Mouse (Mus musculus) kidney, postnatal 36 days (tissue): Measurements from ENCODE around the gene Aagab.

Experiments used
- DNase-seq, 2 experiments: peaks; one replicate each; pipeline ENCODE4 v3.0.0; 2021 to 2022; ENCODE audit warnings: mixed read lengths in 2 of 2

Aagab gene

GRCm38 (mm10) chr9:63602043-63602939 is at the start of gene Aagab, which contains the start of gene Iqch:
TSS of gene Aagab (plus strand) at chr9:63602660.
TSS of gene Iqch (minus strand) at chr9:63602493.
- peak; percentile 96 to 98 for DNase-seq

GRCm38 (mm10) chr9:63553628-63554027 is 48.8 kb upstream of the Aagab start:
- DNase-seq = no peak

GRCm38 (mm10) chr9:63555460-63555990 is 46.9 kb upstream of the Aagab start:
- peak in 1 of 2 experiments; percentile 25 for DNase-seq

- no peak for DNase-seq
Observed at GRCm38 (mm10) chr9:63556316-63556715, 46.1 kb upstream of the Aagab start.

GRCm38 (mm10) chr9:63556933-63557332 is 45.5 kb upstream of the Aagab start:
- DNase-seq = peak in 1 of 2 experiments; percentile 17

GRCm38 (mm10) chr9:63561931-63562330 is 40.5 kb upstream of the Aagab start:
- DNase-seq = no peak

GRCm38 (mm10) chr9:63563436-63563835 is 39.0 kb upstream of the Aagab start:
- no peak for DNase-seq

- no peak for DNase-seq
Observed at GRCm38 (mm10) chr9:63568314-63568713, 34.1 kb upstream of the Aagab start.

- peak; percentile 17 to 38 for DNase-seq
Observed at GRCm38 (mm10) chr9:63568808-63569207, 33.7 kb upstream of the Aagab start.

- no peak for DNase-seq
Observed at GRCm38 (mm10) chr9:63571895-63572294, 30.6 kb upstream of the Aagab start.

GRCm38 (mm10) chr9:63572874-63573273 is 29.6 kb upstream of the Aagab start:
- no peak for DNase-seq

GRCm38 (mm10) chr9:63577469-63577868 is 25.0 kb upstream of the Aagab start:
- no peak for DNase-seq

- DNase-seq = peak in 1 of 2 experiments; percentile 29
Observed at GRCm38 (mm10) chr9:63579644-63580043, 22.8 kb upstream of the Aagab start.

- no peak for DNase-seq
Observed at GRCm38 (mm10) chr9:63580046-63580445, 22.4 kb upstream of the Aagab start.

GRCm38 (mm10) chr9:63581778-63582177 is 20.7 kb upstream of the Aagab start:
- no peak for DNase-seq

GRCm38 (mm10) chr9:63585251-63585650 is 17.2 kb upstream of the Aagab start:
- no peak for DNase-seq

GRCm38 (mm10) chr9:63589209-63589608 is 13.3 kb upstream of the Aagab start:
- no peak for DNase-seq

- no peak for DNase-seq
Observed at GRCm38 (mm10) chr9:63590592-63590991, 11.9 kb upstream of the Aagab start.

GRCm38 (mm10) chr9:63591661-63592256 is 10.7 kb upstream of the Aagab start:
- no peak for DNase-seq

GRCm38 (mm10) chr9:63595032-63595431 is 7.4 kb upstream of the Aagab start:
- no peak for DNase-seq

GRCm38 (mm10) chr9:63595652-63596051 is 6.8 kb upstream of the Aagab start:
- no peak for DNase-seq

- DNase-seq = peak; percentile 82 to 88
Observed at GRCm38 (mm10) chr9:63596660-63597059, 5.8 kb upstream of the Aagab start.

- DNase-seq = peak; percentile 41 to 62
Observed at GRCm38 (mm10) chr9:63603849-63604248, 1.4 kb downstream of the Aagab start.

GRCm38 (mm10) chr9:63606594-63606993 is 4.1 kb downstream of the Aagab start:
- DNase-seq = peak in 1 of 2 experiments; percentile 32
